Mouse (Mus musculus): ENCODE measurements around the gene 4930455H04Rik. TPM values are rescaled to one million over a fixed set of nuclear protein-coding genes. Genes with fewer than 3 reads are reported as not detected.

The 4930455H04Rik gene
- polyA plus RNA-seq, 1 experiment = not detected

DNA sequence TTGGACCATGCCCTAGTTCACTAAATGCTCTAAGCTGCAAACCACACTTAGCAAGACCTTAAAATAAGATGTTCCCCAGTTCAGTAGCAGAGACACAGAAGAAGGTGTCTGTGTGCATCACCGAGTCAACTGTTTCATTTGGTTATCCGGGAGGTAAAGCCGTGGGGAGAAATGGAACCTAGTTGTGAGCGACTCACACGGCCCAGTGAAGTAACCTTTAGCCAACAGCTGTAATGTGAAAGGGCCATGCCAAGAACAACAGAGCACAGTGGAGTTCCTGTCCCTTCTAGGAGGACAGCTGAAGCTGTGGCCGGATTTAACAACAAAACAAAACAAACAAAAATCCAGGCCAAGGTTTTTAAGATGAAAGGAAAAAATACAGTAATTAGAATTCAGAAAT, 1.3 kb upstream of the 4930455H04Rik start:
- WGBS = 28% methylated on average over 6 of the region's 6 CpGs
- Histone ChIP-seq H3K4me1 (ENCODE audit: control insufficient read depth, insufficient read depth, low read length) (no peaks in the 10 kb centered on the region), H3K27me3 (replicated peaks; ENCODE audit: control insufficient read depth, insufficient read depth, low read length) (no peaks in the 10 kb centered on the region), H3K27ac (ENCODE audit: insufficient read depth, low read depth, low read length) (peak overlapping the region; percentile 66), H3K4me3 (ENCODE audit: insufficient read depth, low read depth, low read length) (peak overlapping the region; percentile 5; the same call in 1 of the 2 replicates), H3K36me3 (ENCODE audit: control insufficient read depth, insufficient read depth, low read length) (no peaks in the 10 kb centered on the region)
- TF ChIP-seq POLR2A (IDR thresholded peaks at IDR 0.05; ENCODE audit: low read depth, low read length) = no peak
- TF ChIP-seq CTCF (conservative IDR thresholded peaks at IDR 0.05; ENCODE audit: insufficient read depth, insufficient read length, low read depth, low read length) = no peak
- DNase-seq = peak; percentile 73

DNA sequence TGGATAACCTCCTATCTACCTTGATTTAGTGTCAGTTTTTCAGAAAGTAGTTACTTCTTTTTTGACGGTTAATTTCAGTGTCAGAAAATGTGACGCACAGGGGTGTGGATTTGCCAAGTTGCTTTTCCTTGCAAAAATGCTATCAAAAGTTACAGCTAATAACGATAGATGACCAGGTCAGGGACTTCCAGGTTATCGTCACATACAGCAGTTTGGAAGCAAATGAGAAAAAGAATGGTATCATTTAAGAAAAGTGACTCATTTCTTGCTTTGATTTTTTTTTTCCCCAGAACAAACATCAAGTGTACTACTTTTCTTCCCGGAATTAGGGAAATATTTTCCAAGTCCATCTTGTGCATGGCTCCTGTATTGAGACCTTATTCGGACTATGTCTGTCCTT, 631 bp upstream of the 4930455H04Rik start:
- peak overlapping the region; percentile 58; the same call in 1 of the 2 replicates for H3K27ac ChIP-seq (ENCODE audit: insufficient read depth, low read depth, low read length)
- TF ChIP-seq POLR2A (IDR thresholded peaks at IDR 0.05; ENCODE audit: low read depth, low read length) (no peak), CTCF (conservative IDR thresholded peaks at IDR 0.05; ENCODE audit: insufficient read depth, insufficient read length, low read depth, low read length) (no peak)
- H3K36me3 ChIP-seq (ENCODE audit: control insufficient read depth, insufficient read depth, low read length) = no peaks in the 10 kb centered on the region
- H3K27me3 ChIP-seq (replicated peaks; ENCODE audit: control insufficient read depth, insufficient read depth, low read length) = no peaks in the 10 kb centered on the region
- no peak for DNase-seq
- no peak overlapping the region for H3K4me3 ChIP-seq (ENCODE audit: insufficient read depth, low read depth, low read length)
- WGBS = 64% methylated on average over 6 of the region's 6 CpGs
- no peaks in the 10 kb centered on the region for H3K4me1 ChIP-seq (ENCODE audit: control insufficient read depth, insufficient read depth, low read length)

DNA sequence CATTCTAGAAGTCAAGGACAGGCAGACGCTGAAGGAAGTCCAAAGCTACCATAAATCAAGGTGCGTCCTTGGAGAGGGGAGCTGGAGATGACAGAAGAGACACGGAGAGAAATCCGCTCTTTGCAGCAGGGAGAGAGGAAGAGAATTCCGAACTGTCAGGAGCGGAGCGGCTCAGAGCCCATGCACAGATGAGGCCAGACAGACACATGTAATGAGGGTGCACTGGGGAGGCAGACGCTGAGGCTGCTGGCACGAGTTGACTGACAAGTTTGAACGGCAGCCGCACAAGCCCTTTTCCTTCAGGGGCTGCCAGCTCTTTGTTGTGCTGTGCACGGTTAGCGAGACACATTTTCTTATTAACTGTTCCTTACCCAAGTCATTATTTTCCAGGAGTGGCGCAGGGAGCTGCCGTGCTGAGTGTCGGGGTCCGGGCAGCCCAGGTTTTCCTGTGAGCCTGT, 502 bp downstream of the 4930455H04Rik start, which contains the start of gene Palmd:
TSS of gene Palmd (minus strand) at position 448 of the 458 bp plus-strand sequence.
- Histone ChIP-seq H3K4me1 (ENCODE audit: control insufficient read depth, insufficient read depth, low read length) (no peaks in the 10 kb centered on the region), H3K27ac (ENCODE audit: insufficient read depth, low read depth, low read length) (peak within 1 kb of the TSS; percentile 4), H3K4me3 (ENCODE audit: insufficient read depth, low read depth, low read length) (peak within 1 kb of the TSS; percentile 36), H3K27me3 (replicated peaks; ENCODE audit: control insufficient read depth, insufficient read depth, low read length) (no peaks in the 10 kb centered on the region), H3K36me3 (ENCODE audit: control insufficient read depth, insufficient read depth, low read length) (no peaks in the 10 kb centered on the region)
- peak; percentile 64 for DNase-seq
- 4% methylated on average over 17 of the region's 17 CpGs for WGBS
- TF ChIP-seq POLR2A (IDR thresholded peaks at IDR 0.05; ENCODE audit: low read depth, low read length) (no peak), CTCF (conservative IDR thresholded peaks at IDR 0.05; ENCODE audit: insufficient read depth, insufficient read length, low read depth, low read length) (no peak)

DNA sequence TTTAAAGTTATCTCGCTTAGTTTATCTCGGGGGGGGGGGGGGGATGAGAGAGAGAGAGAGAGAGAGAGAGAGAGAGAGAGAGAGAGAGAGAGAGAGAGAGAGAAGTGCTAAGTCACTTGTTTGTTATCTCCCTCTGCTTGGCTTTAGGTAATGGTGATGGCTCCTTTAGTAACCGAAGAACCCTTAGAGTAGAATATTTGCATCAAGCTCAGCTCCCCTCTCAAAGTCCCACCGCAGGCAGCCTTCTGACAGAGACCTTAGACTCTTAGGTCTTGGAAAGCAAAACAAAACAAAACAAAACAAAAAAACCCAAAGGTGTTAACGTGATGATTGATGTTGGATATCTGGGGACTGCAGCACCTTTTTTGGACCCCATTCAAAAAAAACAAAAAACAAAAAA, 936 bp downstream of the 4930455H04Rik start:
- 15% methylated on average over 5 of the region's 5 CpGs for WGBS
- no peaks in the 10 kb centered on the region for H3K4me1 ChIP-seq (ENCODE audit: control insufficient read depth, insufficient read depth, low read length)
- 0 out of 2 replicates have a peak overlapping the region, but pooled peaks have one; percentile 36 for H3K4me3 ChIP-seq (ENCODE audit: insufficient read depth, low read depth, low read length)
- TF ChIP-seq CTCF (conservative IDR thresholded peaks at IDR 0.05; ENCODE audit: insufficient read depth, insufficient read length, low read depth, low read length) (no peak), POLR2A (IDR thresholded peaks at IDR 0.05; ENCODE audit: low read depth, low read length) (no peak)
- no peaks in the 10 kb centered on the region for H3K27me3 ChIP-seq (replicated peaks; ENCODE audit: control insufficient read depth, insufficient read depth, low read length)
- H3K27ac ChIP-seq (ENCODE audit: insufficient read depth, low read depth, low read length) = no peak overlapping the region
- DNase-seq = no peak
- no peaks in the 10 kb centered on the region for H3K36me3 ChIP-seq (ENCODE audit: control insufficient read depth, insufficient read depth, low read length)

DNA sequence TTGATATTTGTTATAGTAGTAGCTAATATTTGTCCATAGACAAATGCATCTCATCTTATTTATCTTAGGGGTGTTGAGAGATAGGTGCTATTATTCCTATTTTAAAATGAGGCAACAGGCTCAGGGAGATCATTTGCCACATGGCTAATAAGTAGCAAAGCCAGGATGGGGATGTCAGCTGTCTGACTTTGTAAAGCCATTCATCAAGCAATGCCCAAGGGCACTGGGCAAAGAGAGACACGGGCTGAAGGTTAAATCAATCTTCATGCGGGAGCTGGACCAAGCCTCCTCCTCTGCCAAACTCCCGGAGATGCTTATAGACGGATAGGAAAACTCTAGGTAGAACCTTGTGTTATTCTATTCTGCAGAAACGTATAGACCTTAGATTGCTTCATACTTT, 1.7 kb downstream of the 4930455H04Rik start:
- DNase-seq = peak; percentile 23
- WGBS = 67% methylated on average over 5 of the region's 5 CpGs
- no peak overlapping the region for H3K27ac ChIP-seq (ENCODE audit: insufficient read depth, low read depth, low read length)

DNA sequence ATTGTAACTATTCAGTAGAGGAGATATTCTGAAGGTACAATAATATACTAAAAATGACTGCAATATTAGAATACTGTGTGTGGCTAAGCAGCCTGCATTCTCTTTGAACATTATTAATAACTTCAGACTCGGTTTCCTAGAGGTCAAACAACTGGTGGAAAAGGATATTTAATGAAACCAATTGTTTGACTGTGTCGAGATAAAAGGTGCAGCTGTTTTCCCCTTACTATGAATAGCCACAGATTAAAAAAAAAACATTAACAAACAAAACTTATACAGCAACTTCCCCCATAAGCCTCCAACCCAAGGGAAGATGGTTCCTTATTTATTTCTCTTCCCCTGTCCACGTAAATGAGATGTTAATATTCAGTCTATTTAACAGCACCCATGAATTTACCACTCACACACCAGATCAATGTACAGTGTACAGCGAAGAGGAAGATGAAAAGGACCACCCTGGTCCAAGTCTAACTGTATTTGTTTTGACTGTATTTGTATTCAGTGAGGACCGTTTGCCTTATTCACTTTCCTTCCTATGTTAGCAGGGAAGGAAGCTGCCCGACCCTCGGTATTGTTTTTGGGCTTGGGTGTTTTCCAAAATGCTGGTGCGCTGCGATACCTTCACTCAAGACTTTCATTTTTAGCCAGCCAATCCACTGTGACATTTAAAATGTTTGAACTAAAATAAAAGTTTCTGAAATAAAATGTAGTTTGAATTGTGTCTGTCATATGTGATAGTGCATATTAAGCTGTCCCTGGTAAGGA, 13.9 kb downstream of the 4930455H04Rik start:
- 59% methylated on average over 9 of the region's 9 CpGs for WGBS

More for the DNA sequence above, 1.7 kb downstream of the 4930455H04Rik start:
- H3K27me3 ChIP-seq (replicated peaks; ENCODE audit: control insufficient read depth, insufficient read depth, low read length) = no peaks in the 10 kb centered on the region
- no peaks in the 10 kb centered on the region for H3K4me1 ChIP-seq (ENCODE audit: control insufficient read depth, insufficient read depth, low read length)
- H3K4me3 ChIP-seq (ENCODE audit: insufficient read depth, low read depth, low read length) = no peak overlapping the region
- H3K36me3 ChIP-seq (ENCODE audit: control insufficient read depth, insufficient read depth, low read length) = no peaks in the 10 kb centered on the region
- TF ChIP-seq CTCF (conservative IDR thresholded peaks at IDR 0.05; ENCODE audit: insufficient read depth, insufficient read length, low read depth, low read length) (no peak), POLR2A (IDR thresholded peaks at IDR 0.05; ENCODE audit: low read depth, low read length) (no peak)

DNA sequence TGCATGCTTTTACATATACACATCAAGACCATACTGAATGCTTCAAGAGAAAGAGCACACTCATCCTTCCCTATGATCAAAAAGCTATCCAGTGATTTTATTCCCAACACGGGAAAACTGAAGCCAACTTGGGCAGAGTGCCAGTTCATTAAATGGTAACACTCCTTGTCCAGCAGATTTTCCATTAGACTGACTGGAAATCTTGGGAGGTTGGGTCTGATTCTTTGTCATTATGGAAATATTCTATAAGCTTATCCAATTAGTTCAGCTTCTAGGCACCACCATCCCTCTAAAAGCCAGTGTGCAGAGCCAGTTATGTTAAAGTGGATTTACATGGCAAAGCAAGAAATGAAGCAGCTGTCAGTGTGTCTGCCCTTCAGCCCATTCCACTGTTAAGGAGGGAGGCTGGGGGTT, 17.0 kb downstream of the 4930455H04Rik start:
- WGBS = 14% methylated on average over 1 of the region's 1 CpGs

More for the DNA sequence above, 13.9 kb downstream of the 4930455H04Rik start:
- DNase-seq = peak; percentile 52
- H3K27ac ChIP-seq (ENCODE audit: insufficient read depth, low read depth, low read length) = 0 out of 2 replicates have a peak overlapping the region, but pooled peaks have one; percentile 16
- no peaks in the 10 kb centered on the region for H3K36me3 ChIP-seq (ENCODE audit: control insufficient read depth, insufficient read depth, low read length)
- H3K4me3 ChIP-seq (ENCODE audit: insufficient read depth, low read depth, low read length) = no peak overlapping the region
- no peaks in the 10 kb centered on the region for H3K27me3 ChIP-seq (replicated peaks; ENCODE audit: control insufficient read depth, insufficient read depth, low read length)
- H3K4me1 ChIP-seq (ENCODE audit: control insufficient read depth, insufficient read depth, low read length) = no peaks in the 10 kb centered on the region
- TF ChIP-seq CTCF (conservative IDR thresholded peaks at IDR 0.05; ENCODE audit: insufficient read depth, insufficient read length, low read depth, low read length) (no peak), POLR2A (IDR thresholded peaks at IDR 0.05; ENCODE audit: low read depth, low read length) (no peak)

More for the DNA sequence above, 17.0 kb downstream of the 4930455H04Rik start:
- TF ChIP-seq CTCF (conservative IDR thresholded peaks at IDR 0.05; ENCODE audit: insufficient read depth, insufficient read length, low read depth, low read length) = no peak
- TF ChIP-seq POLR2A (IDR thresholded peaks at IDR 0.05; ENCODE audit: low read depth, low read length) = no peak
- no peak for DNase-seq
- H3K27ac ChIP-seq (ENCODE audit: insufficient read depth, low read depth, low read length) = no peak overlapping the region
- H3K27me3 ChIP-seq (replicated peaks; ENCODE audit: control insufficient read depth, insufficient read depth, low read length) = no peaks in the 10 kb centered on the region
- no peaks in the 10 kb centered on the region for H3K36me3 ChIP-seq (ENCODE audit: control insufficient read depth, insufficient read depth, low read length)
- no peak overlapping the region for H3K4me3 ChIP-seq (ENCODE audit: insufficient read depth, low read depth, low read length)
- H3K4me1 ChIP-seq (ENCODE audit: control insufficient read depth, insufficient read depth, low read length) = no peaks in the 10 kb centered on the region
